Mouse (Mus musculus) adrenal gland, adult (tissue): ENCODE data around the gene Mipep.

Experiments
- DNase-seq, 2 experiments: peaks; one replicate each; pipeline ENCODE4 v3.0.0; 2022 to 2023; ENCODE audit warnings: low spot score in 1 of 2; ENCODE audit not compliant: inconsistent age in 2 of 2

Mipep gene

GRCm38 (mm10) chr14:60863396-60863795 lies 79.0 kb downstream of the Mipep start:
- DNase-seq, result no peak

GRCm38 (mm10) chr14:60866399-60866798 lies 82.0 kb downstream of the Mipep start:
- no peak for DNase-seq

- no peak for DNase-seq
Observed at GRCm38 (mm10) chr14:60868325-60868724, 84.0 kb downstream of the Mipep start.

- no peak for DNase-seq
Observed at GRCm38 (mm10) chr14:60871831-60872230, 87.5 kb downstream of the Mipep start.

- no peak for DNase-seq
Observed at GRCm38 (mm10) chr14:60882106-60882505, 97.7 kb downstream of the Mipep start.

GRCm38 (mm10) chr14:60882681-60883080 lies 98.3 kb downstream of the Mipep start:
- no peak for DNase-seq

GRCm38 (mm10) chr14:60885361-60885950 lies 101.1 kb downstream of the Mipep start:
- peak in 1 of 2 experiments; percentile 71 for DNase-seq

GRCm38 (mm10) chr14:60893882-60894281 lies 109.5 kb downstream of the Mipep start:
- no peak for DNase-seq

- DNase-seq, result no peak
Observed at GRCm38 (mm10) chr14:60895172-60896000, 111.0 kb downstream of the Mipep start.

GRCm38 (mm10) chr14:60898086-60898667 lies 113.8 kb downstream of the Mipep start:
- DNase-seq, result no peak

GRCm38 (mm10) chr14:60904501-60904900 lies 120.1 kb downstream of the Mipep start:
- no peak for DNase-seq

GRCm38 (mm10) chr14:60906421-60907374 lies 122.3 kb downstream of the Mipep start:
- DNase-seq, result peak in 1 of 2 experiments; percentile 79

GRCm38 (mm10) chr14:60909351-60909750 lies 125.0 kb downstream of the Mipep start:
- peak in 1 of 2 experiments; percentile 78 for DNase-seq

GRCm38 (mm10) chr14:60910506-60911444 lies 126.4 kb downstream of the Mipep start:
- DNase-seq, result no peak

- DNase-seq, result no peak
Observed at GRCm38 (mm10) chr14:60912981-60913468, 128.7 kb downstream of the Mipep start.

GRCm38 (mm10) chr14:60916661-60917060 lies 132.3 kb downstream of the Mipep start:
- no peak for DNase-seq

GRCm38 (mm10) chr14:60926011-60926410 lies 141.6 kb downstream of the Mipep start:
- no peak for DNase-seq

- DNase-seq, result no peak
Observed at GRCm38 (mm10) chr14:60935705-60936104, 151.3 kb downstream of the Mipep start.

GRCm38 (mm10) chr14:60937481-60938039 lies 153.2 kb downstream of the Mipep start:
- DNase-seq, result no peak
